Mouse (Mus musculus): ENCODE measurements at regions not wholly inside any gene's neighbourhood (a gene's known extent, or its start where the extent isn't known, plus 50 kb on each side); places are given as distances from the start of the nearest gene placed in this dataset.
"Not testable (repeated sequence)": the region's sequence is repeated elsewhere in the genome, so short reads cannot be mapped to it uniquely, and the experiment has no call there.

- H3K9ac ChIP-seq; H3K9me3 ChIP-seq (replicated peaks); H3K36me3 ChIP-seq; ATAC-seq (replicated peaks; ENCODE audit: low FRiP score); H3K4me1 ChIP-seq; H3K27ac ChIP-seq; H3K27me3 ChIP-seq: not testable (repeated sequence)
- H3K4me3 ChIP-seq (replicated peaks): peak overlapping the region; percentile 28
- peak overlapping the region; percentile 40 for H3K4me2 ChIP-seq
- 39% methylated on average over 27 of the region's 27 CpGs for WGBS
Observed at GRCm38 (mm10) chrX:97141170-97142085, 69.0 kb downstream of the Pgr15l start.

- Histone ChIP-seq H3K27ac (no peak overlapping the region), H3K4me2 (peak overlapping the region; percentile 40), H3K4me3 (replicated peaks) (peak overlapping the region; percentile 28), H3K4me1 (no peaks in the 10 kb centered on the region), H3K27me3 (no peaks in the 10 kb centered on the region), H3K36me3 (no peaks in the 10 kb centered on the region), H3K9me3 (replicated peaks) (no peaks in the 10 kb centered on the region), H3K9ac (no peak overlapping the region)
- no peak for ATAC-seq (replicated peaks; ENCODE audit: low FRiP score)
Observed at GRCm38 (mm10) chrX:97142237-97142636, 69.8 kb downstream of the Pgr15l start.

- H3K9me3 ChIP-seq (replicated peaks): no peaks in the 10 kb centered on the region
- H3K9ac ChIP-seq: no peak overlapping the region
- no peaks in the 10 kb centered on the region for H3K4me1 ChIP-seq
- no peak overlapping the region for H3K4me3 ChIP-seq (replicated peaks)
- H3K27ac ChIP-seq: no peak overlapping the region
- no peaks in the 10 kb centered on the region for H3K36me3 ChIP-seq
- no peak for ATAC-seq (replicated peaks; ENCODE audit: low FRiP score)
- no peak overlapping the region for H3K4me2 ChIP-seq
- no peaks in the 10 kb centered on the region for H3K27me3 ChIP-seq
- 84% methylated on average over 2 of the region's 2 CpGs for WGBS
Observed at GRCm38 (mm10) chrX:97156155-97156554, 83.8 kb downstream of the Pgr15l start.
